Mouse (Mus musculus): ENCODE results near the gene Olfr874. TPM values are rescaled to one million over a fixed set of nuclear protein-coding genes. Genes with fewer than 3 reads are reported as not detected.

The Olfr874 gene
- not detected for polyA plus RNA-seq (2017; shearing (Covaris generic))

DNA sequence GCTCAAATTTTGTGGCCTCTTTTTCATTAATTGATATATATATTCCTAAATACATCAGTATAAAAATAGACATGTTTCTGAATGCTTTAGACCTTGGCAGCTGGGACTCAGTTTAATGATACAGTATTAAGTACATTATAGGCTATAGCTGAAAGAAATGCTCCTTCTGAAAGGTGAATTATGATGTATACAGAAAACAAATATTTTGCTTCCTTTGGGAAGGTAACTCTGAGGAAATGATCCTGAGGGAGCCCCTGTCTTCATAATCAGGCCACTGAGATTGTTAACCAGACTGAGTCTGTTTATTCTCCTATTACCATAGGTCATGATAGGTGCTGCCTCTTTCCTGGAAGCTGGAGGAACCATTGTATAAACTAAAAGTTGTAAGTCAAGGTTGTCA, at the start of gene Olfr874:
TSS of gene Olfr874 (plus strand) at position 301 of the 400 bp plus-strand sequence.

DNA sequence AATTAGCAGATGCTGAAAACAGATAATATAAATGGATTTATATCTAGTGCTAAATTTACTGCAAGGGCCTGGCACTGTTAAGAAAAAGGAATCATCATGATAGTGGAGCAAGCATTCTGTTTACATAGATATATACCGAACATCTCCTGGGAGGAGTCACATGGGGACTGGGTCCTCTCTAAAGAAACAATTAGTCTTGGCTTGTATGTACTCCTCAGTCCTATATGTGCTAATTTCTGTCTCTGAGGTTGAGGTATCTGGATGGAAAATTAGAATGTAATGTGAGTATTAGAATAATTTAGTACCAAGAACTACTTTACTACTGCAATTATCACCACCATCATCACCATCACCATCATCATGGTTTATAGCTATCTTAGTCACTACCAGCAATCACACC, 28.8 kb upstream of the Olfr874 start, which contains the start of gene Olfr160:
TSS of gene Olfr160 (minus strand) at position 101 of the 400 bp plus-strand sequence.

DNA sequence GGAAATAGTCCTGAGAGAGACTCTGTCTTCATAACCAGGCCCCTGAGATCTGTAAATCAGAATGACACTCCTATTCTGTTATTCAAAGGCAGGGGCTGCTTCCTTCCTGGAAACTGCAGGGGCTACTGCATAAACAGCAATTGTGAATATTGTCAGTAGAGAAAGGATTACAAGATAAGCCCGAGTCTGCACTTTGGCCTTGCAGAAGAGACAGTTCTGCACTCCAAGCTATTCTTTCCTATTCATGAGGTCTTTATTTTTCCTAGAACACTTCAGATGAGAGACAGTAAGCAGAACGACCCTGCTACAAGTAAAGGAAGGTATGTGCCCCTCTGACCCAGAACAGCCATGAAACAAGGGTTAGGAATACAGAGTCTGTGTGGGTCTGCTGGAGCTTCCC, 26.9 kb downstream of the Olfr874 start, which contains the start of gene Olfr875:
TSS of gene Olfr875 (plus strand) at position 99 of the 400 bp plus-strand sequence.

Other genes with a start within 250 kb of the Olfr874 start
- gene Esam, start 217.0 kb upstream of the Olfr874 start, polyA plus RNA-seq (2017; shearing (Covaris generic)), result not detected
- gene Vsig2, start 205.9 kb upstream of the Olfr874 start, polyA plus RNA-seq (2017; shearing (Covaris generic)), result not detected
- 1.8 TPM for gene Nrgn, start 192.2 kb upstream of the Olfr874 start, polyA plus RNA-seq (2017; shearing (Covaris generic))
- gene Siae, start 189.4 kb upstream of the Olfr874 start, polyA plus RNA-seq (2017; shearing (Covaris generic)), result 11.9 TPM
- gene Spa17, start 131.4 kb upstream of the Olfr874 start, polyA plus RNA-seq (2017; shearing (Covaris generic)), result 0.95 TPM
- gene Tbrg1, start 87.8 kb upstream of the Olfr874 start, polyA plus RNA-seq (2017; shearing (Covaris generic)), result 127 TPM
- gene Panx3, start 75.9 kb upstream of the Olfr874 start, polyA plus RNA-seq (2017; shearing (Covaris generic)), result not detected
- gene Olfr160, start 28.9 kb upstream of the Olfr874 start, polyA plus RNA-seq (2017; shearing (Covaris generic)), result 0.17 TPM
- not detected for gene Olfr875, start 26.8 kb downstream of the Olfr874 start, polyA plus RNA-seq (2017; shearing (Covaris generic))
- gene Olfr876, start 57.9 kb downstream of the Olfr874 start, polyA plus RNA-seq (2017; shearing (Covaris generic)), result not detected
- gene Olfr877, start 109.2 kb downstream of the Olfr874 start, polyA plus RNA-seq (2017; shearing (Covaris generic)), result 0.14 TPM
- 0.05 TPM for gene Olfr145, start 151.6 kb downstream of the Olfr874 start, polyA plus RNA-seq (2017; shearing (Covaris generic))
- gene Olfr878, start 172.7 kb downstream of the Olfr874 start, polyA plus RNA-seq (2017; shearing (Covaris generic)), result 0.21 TPM
- gene Olfr881, start 246.7 kb downstream of the Olfr874 start, polyA plus RNA-seq (2017; shearing (Covaris generic)), result 0.17 TPM

Data from effector memory CD4-positive, alpha-beta T cell, adult 5 months (primary cell).